Mouse (Mus musculus) thymus, adult 2 months (tissue): ENCODE data around the gene Egflam. TPM values are rescaled to one million over a fixed set of nuclear protein-coding genes. Genes with fewer than 3 reads are reported as not detected.

Experiments
- DNase-seq: peaks from one replicate; pipeline ENCODE4 v3.0.0; 2021
- H3K27ac ChIP-seq: fragments of 200-500 bp; 2 replicates; pipeline ENCODE4 v1.5.1; 2012; ENCODE audit warnings: low read length, control low read depth; ENCODE audit not compliant: control insufficient read depth, insufficient read depth
- H3K27me3 ChIP-seq: fragments of 200-500 bp; 2 replicates; pipeline ENCODE4 v1.6.1; 2012; ENCODE audit warnings: mild to moderate bottlenecking, low read length, moderate library complexity, mixed read lengths; ENCODE audit not compliant: control insufficient read depth, insufficient read depth
- H3K36me3 ChIP-seq: fragments of 200-500 bp; 2 replicates; pipeline ENCODE4 v1.6.1; 2012; ENCODE audit warnings: mild to moderate bottlenecking, low read length, moderate library complexity; ENCODE audit not compliant: control insufficient read depth, insufficient read depth
- H3K4me1 ChIP-seq: fragments of 200-500 bp; replicated peaks from 2 replicates; pipeline ENCODE4 v1.6.1; 2012; ENCODE audit warnings: low read length; ENCODE audit not compliant: control insufficient read depth, insufficient read depth
- H3K4me3 ChIP-seq: fragments of 200-500 bp; 2 replicates; pipeline ENCODE4 v1.5.1; 2012; ENCODE audit warnings: mild to moderate bottlenecking, low read length, control low read depth, moderate library complexity; ENCODE audit not compliant: control insufficient read depth, insufficient read depth
- CTCF ChIP-seq: fragments of 200-500 bp; IDR thresholded peaks from 2 replicates; pipeline ENCODE4 v1.5.1; 2012; ENCODE audit warnings: mild to moderate bottlenecking, control low read depth, low read length, moderate library complexity, borderline replicate concordance; ENCODE audit not compliant: control insufficient read depth, poor library complexity, insufficient read depth; ENCODE audit errors: extremely low read depth
- POLR2A ChIP-seq: fragments of 200-500 bp; IDR thresholded peaks from 2 replicates; pipeline ENCODE4 v1.6.1; 2012; ENCODE audit warnings: mild to moderate bottlenecking, low read length, control low read depth, moderate library complexity; ENCODE audit not compliant: control insufficient read depth, poor library complexity, insufficient read depth; ENCODE audit errors: extremely low read depth
- WGBS: fragments of 180-500 bp; shearing (Covaris S2); methylation state at CpG from one replicate; pipeline ENCODE4 v1.1.7; 2018; 5-methylcytosine and 5-hydroxymethylcytosine counted together
- polyA plus RNA-seq: library from polyadenylated mRNA; depleted of rRNA; stranded (reverse); fragments of >200 nt; gene quantifications from 2 replicates; pipeline ENCODE4 v1.2.3, GENCODE M21; 2012

The Egflam gene
- polyA plus RNA-seq, 1 experiment = 2.5 TPM

GRCm38 (mm10) chr15:7202981-7203380, 195.2 kb downstream of the Egflam start:
- no peak for DNase-seq
- 95% methylated on average over 5 of the region's 5 CpGs for WGBS
- Histone ChIP-seq H3K4me3 (no peak overlapping the region), H3K27ac (no peak overlapping the region), H3K27me3 (peaks cover 2% of the 10 kb centered on the region; the same call in 1 of the 2 replicates), H3K4me1 (no peaks in the 10 kb centered on the region), H3K36me3 (no peaks in the 10 kb centered on the region)
- TF ChIP-seq POLR2A (no peak), CTCF (no peak)

DNA sequence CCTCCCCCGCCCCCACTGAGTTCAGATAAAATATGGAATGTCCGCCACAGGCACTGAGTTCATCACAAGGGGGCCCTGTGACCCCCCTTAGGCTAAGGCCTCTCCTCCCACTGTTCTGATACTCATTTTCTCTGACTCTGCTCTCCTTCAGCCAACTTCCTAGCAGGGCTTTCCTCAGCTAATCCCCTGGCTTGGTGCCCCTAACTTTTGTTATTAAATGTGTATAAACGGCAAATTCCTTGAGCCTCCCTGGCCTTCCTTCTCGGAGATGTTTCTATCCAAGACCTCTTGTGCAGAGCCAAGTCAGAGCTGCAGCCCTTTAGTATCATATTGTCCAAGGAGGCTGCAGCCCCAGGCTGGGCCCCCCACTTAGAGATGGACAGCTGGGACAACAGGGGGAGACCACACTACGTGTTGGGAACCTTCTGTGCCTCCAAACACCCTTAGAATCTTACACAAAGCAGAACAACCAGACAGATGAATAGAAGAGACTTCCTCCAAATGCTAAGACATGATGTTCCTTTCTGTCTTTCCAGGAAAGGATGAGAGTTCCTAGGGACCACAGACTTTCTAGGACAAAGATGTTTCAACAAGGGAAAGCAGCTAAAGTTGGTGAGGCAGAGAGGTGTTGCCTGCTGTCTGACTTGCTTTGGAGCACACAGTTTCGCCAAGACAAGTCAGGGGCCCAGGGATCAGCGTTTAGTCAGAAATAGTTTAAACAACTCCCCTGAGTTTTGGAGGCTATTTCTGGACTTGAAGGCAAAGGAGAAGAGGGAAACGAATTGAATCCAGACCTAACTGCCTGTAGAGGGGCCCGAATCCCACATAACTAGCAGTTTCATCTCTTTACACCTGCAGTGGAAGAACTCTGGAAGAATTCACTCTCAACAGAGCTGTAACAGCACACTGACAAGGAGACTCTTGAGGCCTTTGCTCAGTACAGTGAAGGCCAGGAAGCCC, 196.5 kb downstream of the Egflam start:
- WGBS = 76% methylated on average over 9 of the region's 9 CpGs
- TF ChIP-seq POLR2A (no peak), CTCF (no peak)
- H3K27ac ChIP-seq = no peak overlapping the region

GRCm38 (mm10) chr15:7200286-7200685, 197.9 kb downstream of the Egflam start:
- no peak for DNase-seq
- H3K27me3 ChIP-seq = no peaks in the 10 kb centered on the region
- WGBS = 74% methylated on average over 6 of the region's 6 CpGs
- no peaks in the 10 kb centered on the region for H3K4me1 ChIP-seq
- TF ChIP-seq POLR2A = no peak
- no peak for TF ChIP-seq CTCF
- no peak overlapping the region for H3K4me3 ChIP-seq
- H3K27ac ChIP-seq = no peak overlapping the region
- H3K36me3 ChIP-seq = no peaks in the 10 kb centered on the region

More for the DNA sequence above, 196.5 kb downstream of the Egflam start:
- Histone ChIP-seq H3K36me3 (no peaks in the 10 kb centered on the region), H3K4me3 (no peak overlapping the region), H3K4me1 (no peaks in the 10 kb centered on the region), H3K27me3 (no peaks in the 10 kb centered on the region)
- no peak for DNase-seq

GRCm38 (mm10) chr15:7198816-7199215, 199.4 kb downstream of the Egflam start:
- TF ChIP-seq CTCF = no peak
- no peak for TF ChIP-seq POLR2A
- Histone ChIP-seq H3K4me1 (no peaks in the 10 kb centered on the region), H3K36me3 (no peaks in the 10 kb centered on the region), H3K4me3 (no peak overlapping the region), H3K27ac (no peak overlapping the region), H3K27me3 (no peaks in the 10 kb centered on the region)
- DNase-seq = no peak
- 74% methylated on average over 2 of the region's 2 CpGs for WGBS

- DNase-seq = no peak
- WGBS = 62% methylated on average over 3 of the region's 3 CpGs
- no peak overlapping the region for H3K4me3 ChIP-seq
- H3K27me3 ChIP-seq = no peaks in the 10 kb centered on the region
- no peaks in the 10 kb centered on the region for H3K4me1 ChIP-seq
- no peaks in the 10 kb centered on the region for H3K36me3 ChIP-seq
- no peak for TF ChIP-seq POLR2A
- TF ChIP-seq CTCF = no peak
- H3K27ac ChIP-seq = no peak overlapping the region
Observed at GRCm38 (mm10) chr15:7197652-7198445, 200.3 kb downstream of the Egflam start.

DNA sequence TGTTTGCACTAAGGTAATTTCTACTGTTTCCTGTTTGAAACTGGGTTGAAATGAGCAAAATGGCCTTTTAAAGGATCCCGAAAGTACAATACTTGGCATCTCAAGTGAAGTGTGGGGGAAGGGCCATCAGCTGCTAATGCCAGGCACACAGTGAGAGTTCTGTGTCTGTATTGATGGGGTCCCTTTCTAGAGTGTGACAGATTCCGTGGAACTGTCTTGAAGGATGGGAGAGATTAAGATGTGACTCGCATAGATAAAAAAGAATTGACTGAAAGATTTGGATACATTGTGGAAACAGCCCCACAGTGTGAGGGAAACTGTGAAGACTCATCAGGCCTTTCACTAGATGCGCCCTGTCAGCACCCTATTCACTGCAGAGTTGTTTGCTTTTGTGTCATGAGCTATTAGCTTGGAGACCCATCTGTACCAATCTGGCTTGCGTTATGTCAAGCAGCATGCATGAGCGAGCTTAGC, 203.4 kb downstream of the Egflam start:
- DNase-seq = no peak
- Histone ChIP-seq H3K4me1 (no peaks in the 10 kb centered on the region), H3K27ac (no peak overlapping the region), H3K27me3 (no peaks in the 10 kb centered on the region), H3K4me3 (no peak overlapping the region), H3K36me3 (no peaks in the 10 kb centered on the region)
- WGBS = 90% methylated on average over 6 of the region's 6 CpGs
- no peak for TF ChIP-seq POLR2A
- no peak for TF ChIP-seq CTCF
